Mouse (Mus musculus) megakaryocyte, embryonic 14.5 days (primary cell): Measurements from ENCODE around the gene Tmod3.

Source experiments
- FLI1 ChIP-seq: IDR thresholded peaks from 2 replicates; pipeline ENCODE4 v1.6.1; 2012; ENCODE audit warnings: low read length, inconsistent platforms, mixed read lengths
- GATA1 ChIP-seq: IDR thresholded peaks from 3 replicates; pipeline ENCODE4 v1.6.1; 2012; ENCODE audit warnings: mixed read lengths, low read length, inconsistent platforms, borderline replicate concordance

DNA sequence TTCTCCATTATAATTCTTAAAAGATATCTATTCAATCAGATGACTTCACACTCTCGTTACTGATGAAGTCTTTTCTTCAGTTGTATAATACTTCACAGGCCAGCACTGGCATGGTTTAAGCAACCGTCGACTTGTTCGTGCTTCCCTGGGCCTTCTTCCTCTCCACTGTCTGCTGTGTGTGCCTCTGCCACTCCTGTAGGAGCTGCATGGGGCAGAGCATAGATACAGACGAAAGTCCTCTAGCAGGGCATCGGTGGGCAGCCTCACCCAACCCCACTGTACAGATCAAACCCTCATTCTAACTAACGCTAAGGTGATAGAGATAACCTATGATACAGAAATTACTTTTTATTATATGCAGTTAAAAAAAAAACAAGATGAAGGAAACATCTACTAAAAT lies 60.9 kb downstream of the Tmod3 start:
- TF ChIP-seq GATA1: no peak
- no peak for TF ChIP-seq FLI1
